Mouse (Mus musculus): Measurements from ENCODE around the gene Gm9958.

DNA sequence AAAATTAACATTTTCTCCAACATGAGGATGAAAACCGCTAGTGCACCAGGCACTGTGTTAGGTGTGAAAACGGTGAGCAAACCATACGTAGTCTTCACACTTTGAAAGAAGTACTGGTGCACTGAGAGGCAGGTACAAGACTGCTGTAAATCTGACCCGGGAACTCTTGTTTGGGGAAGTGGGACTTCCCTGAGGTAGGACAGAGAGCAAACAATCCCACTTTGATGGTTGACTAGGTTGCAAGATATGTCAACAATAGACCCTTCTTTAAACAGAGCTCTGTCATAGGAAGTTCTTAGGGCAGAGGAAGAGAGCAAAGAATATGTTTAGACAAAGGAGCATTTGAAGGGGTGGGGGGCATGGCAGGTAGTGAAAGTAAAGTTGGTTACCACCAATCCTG lies 6.7 kb downstream of the Gm9958 start:
- TF ChIP-seq RCOR1 (IDR thresholded peaks at IDR 0.05; ENCODE audit: low read depth, low read length) (no peak), CTCF (IDR thresholded peaks at IDR 0.05 in 2 of 3, conservative IDR thresholded peaks at IDR 0.05 in 1 of 3; ENCODE audit: control insufficient read depth in 1 of 3, insufficient read depth in 1 of 3, low read depth in 2 of 3, low read length in 3 of 3, poor library complexity in 1 of 3, severe bottlenecking in 1 of 3) (no peak)
